Mouse (Mus musculus) ovary, postnatal 10 days (tissue): ENCODE measurements around the gene Otub1.

Source experiments
- DNase-seq: peaks from one replicate; pipeline ENCODE4 v3.0.0; 2022; ENCODE audit warnings: low spot score

Otub1 gene

GRCm38 (mm10) chr19:7176041-7176696 is 29.9 kb downstream of the Otub1 start:
- no peak for DNase-seq

- DNase-seq: no peak
Observed at GRCm38 (mm10) chr19:7172051-7172866, 33.9 kb downstream of the Otub1 start.

GRCm38 (mm10) chr19:7171447-7171846 is 34.7 kb downstream of the Otub1 start:
- DNase-seq: no peak

- no peak for DNase-seq
Observed at GRCm38 (mm10) chr19:7170916-7171315, 35.2 kb downstream of the Otub1 start.

GRCm38 (mm10) chr19:7168423-7168822 is 37.7 kb downstream of the Otub1 start:
- no peak for DNase-seq

GRCm38 (mm10) chr19:7166767-7167166 is 39.3 kb downstream of the Otub1 start:
- no peak for DNase-seq

- no peak for DNase-seq
Observed at GRCm38 (mm10) chr19:7166200-7166711, 39.9 kb downstream of the Otub1 start.

- no peak for DNase-seq
Observed at GRCm38 (mm10) chr19:7165509-7166199, 40.5 kb downstream of the Otub1 start.

- no peak for DNase-seq
Observed at GRCm38 (mm10) chr19:7164820-7165323, 41.2 kb downstream of the Otub1 start.

GRCm38 (mm10) chr19:7164238-7164637 is 41.9 kb downstream of the Otub1 start:
- no peak for DNase-seq

- DNase-seq: no peak
Observed at GRCm38 (mm10) chr19:7161064-7161463, 45.1 kb downstream of the Otub1 start.

GRCm38 (mm10) chr19:7160151-7160906 is 45.8 kb downstream of the Otub1 start:
- no peak for DNase-seq

- no peak for DNase-seq
Observed at GRCm38 (mm10) chr19:7157734-7158133, 48.4 kb downstream of the Otub1 start.

GRCm38 (mm10) chr19:7155196-7155595 is 50.9 kb downstream of the Otub1 start:
- DNase-seq: no peak

- DNase-seq: no peak
Observed at GRCm38 (mm10) chr19:7153232-7153631, 52.9 kb downstream of the Otub1 start.

GRCm38 (mm10) chr19:7151927-7152653 is 54.0 kb downstream of the Otub1 start:
- DNase-seq: no peak

GRCm38 (mm10) chr19:7151300-7151926 is 54.7 kb downstream of the Otub1 start:
- no peak for DNase-seq

- DNase-seq: no peak
Observed at GRCm38 (mm10) chr19:7149158-7149685, 56.9 kb downstream of the Otub1 start.

- DNase-seq: no peak
Observed at GRCm38 (mm10) chr19:7148541-7149085, 57.5 kb downstream of the Otub1 start.
